Mouse (Mus musculus): ENCODE results near the gene Gm28308. TPM values are rescaled to one million over a fixed set of nuclear protein-coding genes. Genes with fewer than 3 reads are reported as not detected.

Gene Gm28308
- polyA plus RNA-seq, 1 experiment, result not detected

GRCm38 (mm10) chr6:52239625-52240388 lies 26.7 kb upstream of the Gm28308 start:
- Histone ChIP-seq H3K4me1 (ENCODE audit: control insufficient read depth, insufficient read depth, low read length) (no peaks in the 10 kb centered on the region), H3K4me3 (ENCODE audit: insufficient read depth, low read length) (no peak overlapping the region), H3K27ac (ENCODE audit: insufficient read depth, low read length) (no peak overlapping the region)
- TF ChIP-seq POLR2A (IDR thresholded peaks at IDR 0.05; ENCODE audit: extremely low read depth, insufficient read depth, low read length), result no peak
- TF ChIP-seq CTCF (IDR thresholded peaks at IDR 0.05; ENCODE audit: extremely low read depth, insufficient read depth, low read length), result no peak

GRCm38 (mm10) chr6:52238976-52239375 lies 25.8 kb upstream of the Gm28308 start:
- Histone ChIP-seq H3K4me1 (ENCODE audit: control insufficient read depth, insufficient read depth, low read length) (no peaks in the 10 kb centered on the region), H3K27ac (ENCODE audit: insufficient read depth, low read length) (no peak overlapping the region), H3K4me3 (ENCODE audit: insufficient read depth, low read length) (no peak overlapping the region)
- TF ChIP-seq CTCF (IDR thresholded peaks at IDR 0.05; ENCODE audit: extremely low read depth, insufficient read depth, low read length) (no peak), POLR2A (IDR thresholded peaks at IDR 0.05; ENCODE audit: extremely low read depth, insufficient read depth, low read length) (no peak)

- H3K4me3 ChIP-seq (ENCODE audit: insufficient read depth, low read length), result no peak overlapping the region
- H3K27ac ChIP-seq (ENCODE audit: insufficient read depth, low read length), result no peak overlapping the region
- TF ChIP-seq POLR2A (IDR thresholded peaks at IDR 0.05; ENCODE audit: extremely low read depth, insufficient read depth, low read length) (no peak), CTCF (IDR thresholded peaks at IDR 0.05; ENCODE audit: extremely low read depth, insufficient read depth, low read length) (no peak)
- no peaks in the 10 kb centered on the region for H3K4me1 ChIP-seq (ENCODE audit: control insufficient read depth, insufficient read depth, low read length)
Observed at GRCm38 (mm10) chr6:52238155-52238545, 25.0 kb upstream of the Gm28308 start.

- no peak overlapping the region for H3K4me3 ChIP-seq (ENCODE audit: insufficient read depth, low read length)
- no peak overlapping the region for H3K27ac ChIP-seq (ENCODE audit: insufficient read depth, low read length)
- no peak for TF ChIP-seq CTCF (IDR thresholded peaks at IDR 0.05; ENCODE audit: extremely low read depth, insufficient read depth, low read length)
- no peak for TF ChIP-seq POLR2A (IDR thresholded peaks at IDR 0.05; ENCODE audit: extremely low read depth, insufficient read depth, low read length)
- H3K4me1 ChIP-seq (ENCODE audit: control insufficient read depth, insufficient read depth, low read length), result no peaks in the 10 kb centered on the region
Observed at GRCm38 (mm10) chr6:52237346-52238154, 24.4 kb upstream of the Gm28308 start.

- Histone ChIP-seq H3K27ac (ENCODE audit: insufficient read depth, low read length) (no peak overlapping the region), H3K4me3 (ENCODE audit: insufficient read depth, low read length) (no peak overlapping the region), H3K4me1 (ENCODE audit: control insufficient read depth, insufficient read depth, low read length) (no peaks in the 10 kb centered on the region)
- TF ChIP-seq CTCF (IDR thresholded peaks at IDR 0.05; ENCODE audit: extremely low read depth, insufficient read depth, low read length) (no peak), POLR2A (IDR thresholded peaks at IDR 0.05; ENCODE audit: extremely low read depth, insufficient read depth, low read length) (no peak)
Observed at GRCm38 (mm10) chr6:52236806-52237205, 23.7 kb upstream of the Gm28308 start.

GRCm38 (mm10) chr6:52235866-52236265 lies 22.7 kb upstream of the Gm28308 start:
- no peak overlapping the region for H3K4me3 ChIP-seq (ENCODE audit: insufficient read depth, low read length)
- TF ChIP-seq CTCF (IDR thresholded peaks at IDR 0.05; ENCODE audit: extremely low read depth, insufficient read depth, low read length), result no peak
- no peak for TF ChIP-seq POLR2A (IDR thresholded peaks at IDR 0.05; ENCODE audit: extremely low read depth, insufficient read depth, low read length)
- H3K27ac ChIP-seq (ENCODE audit: insufficient read depth, low read length), result no peak overlapping the region
- H3K4me1 ChIP-seq (ENCODE audit: control insufficient read depth, insufficient read depth, low read length), result no peaks in the 10 kb centered on the region

GRCm38 (mm10) chr6:52235267-52235666 lies 22.1 kb upstream of the Gm28308 start:
- Histone ChIP-seq H3K4me3 (ENCODE audit: insufficient read depth, low read length) (no peak overlapping the region), H3K4me1 (ENCODE audit: control insufficient read depth, insufficient read depth, low read length) (no peaks in the 10 kb centered on the region), H3K27ac (ENCODE audit: insufficient read depth, low read length) (no peak overlapping the region)
- no peak for TF ChIP-seq CTCF (IDR thresholded peaks at IDR 0.05; ENCODE audit: extremely low read depth, insufficient read depth, low read length)
- no peak for TF ChIP-seq POLR2A (IDR thresholded peaks at IDR 0.05; ENCODE audit: extremely low read depth, insufficient read depth, low read length)

- Histone ChIP-seq H3K4me3 (ENCODE audit: insufficient read depth, low read length) (no peak overlapping the region), H3K27ac (ENCODE audit: insufficient read depth, low read length) (no peak overlapping the region), H3K4me1 (ENCODE audit: control insufficient read depth, insufficient read depth, low read length) (no peaks in the 10 kb centered on the region)
- TF ChIP-seq POLR2A (IDR thresholded peaks at IDR 0.05; ENCODE audit: extremely low read depth, insufficient read depth, low read length), result no peak
- TF ChIP-seq CTCF (IDR thresholded peaks at IDR 0.05; ENCODE audit: extremely low read depth, insufficient read depth, low read length), result no peak
Observed at GRCm38 (mm10) chr6:52234428-52235140, 21.4 kb upstream of the Gm28308 start.
